Mouse (Mus musculus) B cell, adult 2 months (primary cell): ENCODE data around the gene Syne3.

Experiments
- DNase-seq, 2 experiments: peaks; one replicate each; pipeline ENCODE4 v3.0.0; 2022

The Syne3 gene

DNA sequence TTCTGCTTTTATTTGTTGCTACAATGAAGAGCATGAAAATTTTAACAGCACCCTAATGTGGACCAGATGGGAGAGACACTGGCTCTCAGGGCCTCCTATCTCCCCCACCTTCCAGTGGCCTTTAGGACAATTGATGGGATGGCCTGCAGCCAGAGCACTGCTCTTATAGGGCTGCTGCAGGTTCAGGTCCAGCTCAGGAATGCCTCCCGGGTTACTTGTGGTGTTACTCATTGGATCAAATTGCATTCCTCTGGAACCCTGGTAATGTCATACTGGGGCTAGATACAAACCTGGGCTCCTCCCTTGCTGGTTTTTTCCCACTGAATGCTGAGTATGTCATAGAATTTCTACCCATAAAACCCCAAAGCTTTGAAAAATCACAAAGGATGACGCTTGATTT lies 90.4 kb downstream of the Syne3 start:
- no peak for DNase-seq

DNA sequence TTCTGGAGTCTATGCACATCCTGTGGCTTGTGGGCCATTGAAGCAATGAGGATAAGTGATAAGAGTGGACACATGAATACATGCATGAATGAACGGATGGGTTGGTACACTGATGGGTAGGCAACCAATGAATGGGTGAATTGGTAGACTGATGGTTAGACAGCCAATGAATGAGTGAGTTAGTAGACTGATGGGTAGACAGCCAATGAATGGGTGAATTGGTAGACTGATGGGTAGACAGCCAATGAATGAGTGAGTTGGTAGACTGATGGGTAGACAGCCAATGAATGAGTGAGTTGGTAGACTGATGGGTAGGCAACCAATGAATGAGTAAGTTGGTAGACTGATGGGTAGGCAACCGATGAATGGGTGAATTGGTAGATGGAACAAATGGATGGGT lies 91.7 kb downstream of the Syne3 start:
- no peak for DNase-seq

DNA sequence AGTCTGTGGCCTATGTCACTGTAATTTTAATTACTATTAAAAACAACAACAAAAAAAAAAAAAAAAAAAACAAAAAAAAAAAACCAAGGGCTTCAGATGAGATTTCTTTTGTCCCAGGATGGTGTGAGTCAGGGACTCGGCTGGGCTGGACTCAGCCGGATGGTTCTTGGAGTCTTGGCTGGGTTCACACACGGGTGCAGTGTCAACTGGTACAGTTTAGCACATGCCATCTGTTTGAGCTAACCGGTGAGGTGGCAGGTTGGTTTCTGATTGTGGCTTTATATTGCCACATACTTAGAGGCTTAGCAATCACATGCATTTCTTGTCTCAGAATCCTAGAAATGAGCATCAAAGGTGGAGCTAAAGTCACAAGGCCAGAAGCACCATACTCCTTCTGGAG lies 92.3 kb downstream of the Syne3 start:
- DNase-seq = no peak

DNA sequence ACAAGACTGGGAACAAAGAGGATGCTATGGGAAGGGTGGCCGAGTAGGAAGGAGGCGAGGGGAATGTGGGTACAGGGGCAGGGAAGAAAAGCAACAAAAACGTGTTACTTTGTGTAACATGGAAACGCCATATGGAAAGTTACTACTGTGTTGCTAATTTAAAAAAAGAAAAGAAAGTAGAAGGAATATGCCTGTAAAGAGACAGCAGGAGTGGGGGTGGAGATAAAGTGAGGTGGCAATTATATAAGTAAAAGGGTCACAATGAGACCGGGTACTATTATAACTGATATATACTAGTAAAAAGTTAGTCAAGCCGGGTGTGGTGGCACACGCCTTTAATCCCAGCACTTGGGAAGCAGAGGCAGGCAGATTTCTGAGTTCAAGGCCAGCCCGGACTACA lies 92.8 kb downstream of the Syne3 start:
- no peak for DNase-seq

DNA sequence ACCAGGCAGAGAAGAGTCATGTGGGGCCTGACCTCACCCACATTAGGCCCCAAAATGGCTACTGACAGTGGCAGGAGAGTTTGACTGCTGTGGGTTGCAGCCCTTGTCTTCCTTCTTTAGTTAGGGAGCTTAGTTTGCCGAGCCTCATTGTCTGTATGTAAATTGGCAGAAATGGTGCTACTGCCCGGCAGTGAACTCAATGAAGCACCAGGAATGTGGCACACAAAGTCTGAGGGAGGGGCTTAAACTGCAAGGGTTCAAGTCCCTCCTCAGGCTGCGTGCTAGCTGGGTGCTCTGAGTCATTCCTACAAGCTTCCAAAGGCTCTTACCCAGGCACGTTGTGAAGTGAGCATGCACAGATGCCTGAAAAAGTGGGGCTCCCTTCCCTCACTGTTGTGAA lies 93.9 kb downstream of the Syne3 start:
- no peak for DNase-seq

DNA sequence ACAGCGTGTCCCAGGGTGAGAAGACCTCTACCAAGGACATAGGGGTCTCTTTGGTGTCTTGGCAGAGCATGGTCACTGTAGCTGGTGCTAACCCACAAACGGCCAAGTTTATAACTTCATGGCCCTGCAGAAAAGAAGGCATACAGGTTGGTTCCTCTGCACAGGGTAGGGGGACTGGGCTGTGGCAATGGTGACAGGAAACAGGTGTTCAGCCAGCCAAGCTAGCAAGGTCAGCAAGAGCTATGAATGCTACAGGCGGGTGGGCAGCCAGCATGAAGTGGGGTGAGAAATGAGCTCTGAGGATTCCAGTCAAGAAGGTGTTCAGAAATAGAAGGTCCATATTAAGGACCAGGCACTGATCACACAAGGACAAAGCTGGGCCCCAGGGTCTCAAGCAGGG lies 96.6 kb downstream of the Syne3 start:
- no peak for DNase-seq

DNA sequence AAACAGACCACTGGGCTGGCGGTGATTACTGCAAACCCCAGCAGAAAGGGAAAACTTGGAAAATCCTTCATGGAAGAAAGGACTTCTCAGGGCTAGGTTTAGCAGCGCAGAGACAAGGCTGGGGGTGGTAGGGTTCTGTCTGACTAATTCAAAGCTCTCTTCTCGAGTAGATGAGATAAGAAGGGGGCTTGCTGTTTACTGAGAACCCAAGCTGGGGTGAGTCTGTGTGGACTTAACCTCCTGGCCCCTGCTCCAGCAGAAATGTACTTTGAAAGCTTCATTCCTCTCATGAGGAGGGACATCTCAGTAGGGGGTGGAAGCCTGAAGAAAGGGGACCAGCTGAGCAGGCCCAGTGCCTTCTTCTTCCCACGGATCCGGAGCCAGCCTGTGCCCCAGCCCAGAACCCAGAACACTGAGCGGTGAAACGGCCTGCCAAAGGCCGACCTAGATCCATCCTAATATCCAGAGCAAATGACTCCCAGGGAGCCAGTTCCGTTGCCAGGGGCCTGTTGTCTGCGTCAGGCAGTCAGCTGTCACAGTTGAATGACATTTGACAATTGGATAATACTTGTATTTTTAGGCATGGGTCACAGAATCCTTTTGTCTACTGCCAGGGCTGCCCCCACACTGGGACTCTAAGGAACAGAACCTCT lies 97.2 kb downstream of the Syne3 start:
- DNase-seq = no peak

DNA sequence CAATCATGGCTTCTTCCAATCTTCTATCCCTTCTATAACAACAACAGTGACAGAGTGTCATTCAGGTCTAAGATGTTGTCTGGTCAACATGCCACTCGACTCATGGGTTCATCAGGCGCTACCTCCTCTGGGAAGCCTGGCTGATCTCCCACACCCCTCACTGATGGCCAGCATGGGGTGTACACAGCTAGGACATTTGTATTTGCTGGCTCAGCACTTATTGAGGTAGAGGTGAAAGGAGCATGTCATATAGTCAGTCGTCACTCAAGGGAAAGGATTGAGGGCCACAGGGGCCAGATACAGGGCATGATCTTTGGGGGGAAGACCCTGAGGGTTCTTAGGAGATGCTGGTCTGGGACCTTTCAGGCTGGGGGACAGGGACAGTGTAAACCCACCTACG lies 99.9 kb downstream of the Syne3 start:
- no peak for DNase-seq

DNA sequence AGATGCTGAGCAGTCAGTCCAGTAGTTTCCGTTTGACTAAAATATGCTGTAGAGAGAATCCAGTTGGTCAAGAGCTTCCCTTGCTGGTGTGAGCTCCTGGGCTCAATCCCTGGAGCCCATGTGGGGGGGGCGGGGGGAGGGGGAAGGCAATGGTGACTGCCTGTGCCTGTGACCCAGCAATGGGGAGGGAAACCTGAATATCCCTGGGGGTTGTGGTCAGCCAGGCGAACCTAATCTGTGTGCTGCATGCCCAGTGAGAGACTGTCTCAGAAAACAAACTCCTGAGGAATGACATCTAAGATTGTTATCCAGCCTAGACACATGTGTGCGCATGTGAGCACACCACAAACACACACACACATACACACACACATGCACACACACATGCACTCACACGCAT lies 100.6 kb downstream of the Syne3 start:
- no peak for DNase-seq

DNA sequence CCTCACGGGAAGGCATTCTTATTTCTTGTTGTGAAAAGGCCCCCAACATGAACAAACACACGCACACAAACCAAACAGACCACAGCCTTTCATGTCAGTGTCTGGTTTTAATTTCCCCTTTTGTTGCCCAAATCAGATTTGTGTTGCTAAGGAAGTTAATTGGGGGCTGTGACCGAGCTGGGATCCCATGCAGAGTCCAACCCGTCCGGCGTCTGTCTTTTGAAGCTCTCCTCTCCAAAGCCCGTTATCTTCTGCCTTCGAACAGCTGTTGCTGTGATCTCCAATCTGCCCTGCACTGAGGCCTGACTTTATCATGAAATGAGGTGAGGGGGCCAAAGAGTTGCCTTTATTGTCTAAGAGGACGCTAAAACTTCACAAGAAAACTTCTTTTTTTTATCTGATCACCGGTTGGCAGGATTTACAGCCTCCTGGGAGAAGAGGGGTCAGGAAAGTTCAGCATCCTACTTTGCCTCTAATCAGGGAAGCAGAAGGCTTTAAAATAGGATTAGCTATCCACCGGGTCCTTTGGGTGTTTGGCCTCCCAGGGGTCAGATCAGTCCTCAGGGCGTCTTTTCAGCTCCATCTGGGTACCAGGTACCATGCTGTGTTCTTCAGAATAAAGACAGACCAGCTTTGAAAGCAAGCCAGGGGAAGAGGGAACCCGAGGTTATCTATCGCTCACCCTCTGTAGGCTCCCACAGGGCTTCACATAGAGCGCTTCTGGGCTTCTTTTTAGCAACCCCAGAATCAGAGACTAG lies 101.4 kb downstream of the Syne3 start:
- peak in 1 of 2 experiments; percentile 19 for DNase-seq

DNA sequence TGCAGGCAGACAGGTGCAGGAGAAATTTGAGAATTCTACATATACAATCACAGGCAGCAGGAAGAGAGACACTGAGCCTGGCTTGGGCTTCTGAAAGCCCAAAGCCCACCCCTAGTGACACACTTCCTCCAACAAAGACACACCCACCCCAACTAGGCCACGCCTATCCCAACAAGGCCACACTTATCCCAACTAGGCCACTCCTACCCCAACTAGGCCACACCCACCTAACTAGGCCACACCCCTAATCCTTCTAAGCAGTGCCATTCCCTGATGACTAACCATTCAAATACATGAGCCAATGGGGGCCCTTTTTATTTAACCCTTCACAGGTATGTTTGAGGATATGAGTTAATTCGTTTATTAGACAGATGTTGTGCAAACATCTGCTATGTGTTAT lies 102.5 kb downstream of the Syne3 start:
- DNase-seq = peak; percentile 46 to 55

DNA sequence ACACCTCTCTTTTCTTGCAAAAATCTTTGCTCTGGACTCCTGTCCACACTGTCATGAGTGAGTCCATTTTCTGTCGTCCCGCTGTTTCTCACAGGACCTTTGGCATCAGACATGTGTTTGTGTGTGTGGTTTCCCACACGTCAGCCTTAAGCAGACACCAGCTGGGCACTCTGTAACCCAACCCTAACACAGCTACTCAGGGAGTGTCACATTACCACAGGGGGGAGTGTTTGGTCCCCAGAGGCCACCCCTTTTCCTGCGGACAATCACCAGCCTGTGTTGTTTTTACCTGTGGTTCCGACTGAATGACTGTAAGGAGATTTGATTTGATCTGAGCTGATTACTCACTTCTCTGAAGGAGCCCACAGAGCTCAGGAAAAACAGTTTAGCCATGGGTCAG lies 105.5 kb downstream of the Syne3 start:
- DNase-seq = peak; percentile 24 to 44

DNA sequence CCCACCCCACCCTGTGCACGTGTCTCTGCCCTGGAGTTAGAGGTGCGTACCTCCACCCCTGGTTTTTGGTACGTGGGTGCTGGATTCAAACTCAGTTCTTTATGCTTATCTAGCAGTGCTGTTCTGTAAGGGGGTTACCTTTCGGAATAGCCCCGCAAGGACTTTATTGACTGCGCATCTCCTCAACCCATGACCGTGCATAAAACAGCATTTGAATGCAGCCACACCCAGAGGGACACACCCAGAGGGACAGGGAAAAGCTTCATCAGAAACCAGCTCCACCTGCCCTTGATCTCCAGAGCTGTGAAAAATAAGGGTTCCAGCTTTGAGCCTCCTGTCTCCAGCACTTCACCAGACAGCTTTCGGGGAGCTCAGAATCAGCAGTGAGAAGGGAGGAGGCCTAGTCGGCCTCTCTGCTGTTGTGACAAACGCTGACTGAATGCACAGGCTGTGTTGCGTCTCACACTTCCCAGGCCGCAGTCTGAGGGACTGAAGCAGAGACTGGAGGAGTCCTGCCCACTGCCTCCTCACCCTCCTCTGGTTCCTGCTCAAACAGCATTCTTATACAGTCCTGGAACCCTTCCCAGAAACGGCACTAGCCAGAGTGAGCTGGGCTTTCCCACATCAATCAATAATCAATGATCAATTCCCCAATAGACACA lies 107.1 kb downstream of the Syne3 start:
- DNase-seq = no peak

DNA sequence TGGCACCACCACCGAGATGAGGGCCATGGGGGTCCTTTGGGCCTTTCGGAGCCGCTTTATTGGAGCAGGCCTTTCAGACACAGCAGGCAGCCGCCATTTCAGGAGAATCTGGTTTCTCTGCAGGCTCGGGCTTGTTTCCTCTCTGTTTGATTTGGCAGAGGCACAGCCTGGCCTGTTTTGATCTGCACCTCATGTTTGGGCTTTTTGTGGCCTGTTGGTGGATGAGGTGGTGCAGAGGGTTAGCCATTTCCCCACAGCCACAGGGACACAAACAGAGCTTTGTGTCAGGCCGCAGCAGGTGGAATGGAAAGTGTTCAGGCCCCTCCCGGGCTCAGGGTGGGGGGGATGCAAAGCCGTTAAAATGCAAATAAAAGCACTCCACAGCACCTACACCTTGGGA lies 108.3 kb downstream of the Syne3 start:
- no peak for DNase-seq

DNA sequence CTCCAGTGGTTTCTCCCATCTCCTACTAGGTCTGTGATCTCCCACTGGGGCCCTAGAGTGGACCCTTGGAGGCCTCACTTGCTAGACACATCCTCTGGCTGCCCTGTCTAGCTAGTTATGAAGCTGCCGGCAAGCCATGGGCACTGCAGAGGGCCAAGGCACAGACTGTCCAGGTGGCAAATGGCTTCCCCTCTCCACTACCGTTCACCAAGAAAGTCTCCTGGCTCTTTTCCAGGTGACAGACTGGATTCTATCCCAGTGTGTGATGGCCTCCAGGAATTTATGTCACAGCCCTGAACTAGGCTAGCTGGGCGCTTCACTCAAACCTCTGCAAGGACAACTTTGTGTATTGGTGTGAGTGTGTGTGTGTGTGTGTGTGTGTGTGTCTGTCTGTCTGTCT lies 109.8 kb downstream of the Syne3 start:
- DNase-seq = no peak

DNA sequence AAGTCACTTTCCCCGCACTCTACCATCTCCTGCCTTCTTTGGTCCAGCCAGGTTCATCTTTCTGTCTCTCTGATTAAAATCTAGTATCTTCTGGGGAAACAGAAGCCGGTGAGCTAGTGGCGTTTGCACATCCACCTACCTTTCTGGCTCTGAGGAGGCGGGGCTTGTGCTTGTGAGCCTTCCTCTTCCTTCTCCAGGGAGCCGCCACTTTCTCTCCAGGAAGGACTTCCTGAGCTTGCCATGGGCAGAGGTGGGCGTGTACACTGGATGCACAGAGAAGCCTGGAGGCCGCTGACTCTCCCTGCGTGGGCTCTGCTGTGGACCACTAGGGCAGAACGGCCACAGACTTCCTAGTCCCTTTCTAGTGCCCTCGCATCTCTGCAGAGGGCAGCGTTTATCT lies 110.4 kb downstream of the Syne3 start:
- no peak for DNase-seq

DNA sequence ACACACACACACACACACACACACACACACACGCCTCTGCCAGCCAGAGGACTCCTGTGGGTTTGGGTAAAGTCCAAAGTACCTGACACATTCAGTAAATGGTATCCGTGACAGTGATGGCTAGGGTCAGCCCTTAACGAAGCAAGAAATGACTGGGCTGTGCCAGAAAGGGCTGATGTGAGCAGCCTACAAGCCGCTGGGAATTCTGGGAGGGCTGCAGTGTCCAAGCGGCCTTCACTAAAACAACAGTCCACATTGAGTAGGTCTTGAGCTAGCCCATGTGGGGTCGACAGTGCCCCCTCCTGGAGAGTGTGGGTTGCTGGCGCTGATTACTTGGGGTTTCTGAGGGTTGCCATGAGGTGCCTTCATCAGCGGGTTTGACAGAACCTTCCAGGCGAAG lies 110.9 kb downstream of the Syne3 start:
- DNase-seq = peak; percentile 14 to 15

DNA sequence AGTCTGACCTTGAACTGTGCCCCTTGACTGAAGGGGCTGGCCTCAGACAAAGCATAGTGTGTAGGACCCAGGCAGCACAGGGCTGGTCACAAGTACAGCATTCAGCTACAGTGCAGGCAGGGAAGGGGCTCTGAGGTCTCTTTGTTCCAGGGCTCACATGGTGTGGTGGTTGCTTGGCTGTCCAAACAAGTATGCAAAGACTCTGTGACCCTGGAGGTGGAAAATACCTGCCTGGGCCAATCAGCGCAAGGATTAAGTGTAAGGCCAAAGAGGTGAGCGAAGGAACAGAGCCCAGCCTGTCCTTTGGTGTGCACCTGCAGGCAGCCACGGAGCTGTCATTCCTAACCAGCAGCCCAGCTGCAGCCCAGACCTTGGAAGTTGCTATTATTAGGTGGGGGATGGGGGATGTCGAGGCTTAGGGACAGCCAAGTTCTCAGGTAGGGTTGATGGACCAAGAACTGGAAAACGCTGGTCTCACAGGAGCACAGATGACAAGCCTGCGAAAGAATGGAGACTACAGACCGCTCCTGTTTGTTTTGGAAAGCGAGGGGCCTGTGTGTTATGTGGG lies 112.5 kb downstream of the Syne3 start:
- no peak for DNase-seq

DNA sequence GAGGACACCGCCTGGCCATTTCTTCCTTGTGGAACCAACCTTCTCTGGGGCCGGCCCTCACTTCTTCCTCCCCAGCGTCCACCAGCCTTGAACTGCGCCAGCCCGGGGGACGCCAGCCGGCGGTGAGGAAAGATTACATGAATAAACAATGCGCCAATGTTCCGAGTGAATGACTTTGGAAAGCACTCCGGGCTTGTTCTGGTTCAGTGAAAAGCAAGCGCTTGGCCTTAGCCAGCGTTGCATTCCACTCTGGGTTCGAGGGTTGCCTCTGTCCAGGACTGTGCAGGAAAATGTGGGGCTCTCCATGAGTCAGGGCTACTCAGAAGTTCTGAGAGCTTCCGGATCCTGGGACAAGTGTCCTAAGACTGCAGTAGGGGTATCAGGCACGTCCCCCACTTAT lies 113.0 kb downstream of the Syne3 start:
- no peak for DNase-seq

DNA sequence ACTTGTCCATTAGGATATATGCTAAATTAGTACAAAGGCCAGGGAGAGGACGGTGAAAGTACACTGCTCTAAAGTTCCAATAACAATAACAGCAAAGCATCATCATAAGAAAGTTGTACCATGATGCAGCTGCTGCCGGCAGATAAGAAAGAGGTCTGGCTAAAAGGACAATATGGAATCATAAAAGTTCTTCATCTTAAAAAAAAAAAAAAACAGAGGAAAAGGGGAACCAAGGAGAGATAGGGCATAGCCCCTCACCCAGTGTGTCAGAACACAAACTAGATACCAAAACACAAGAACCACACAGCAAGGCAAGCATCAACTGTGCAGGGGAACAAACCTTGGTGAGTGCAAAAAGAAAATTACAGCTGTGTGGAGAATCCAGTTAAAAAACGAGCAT lies 117.4 kb downstream of the Syne3 start:
- DNase-seq = no peak

DNA sequence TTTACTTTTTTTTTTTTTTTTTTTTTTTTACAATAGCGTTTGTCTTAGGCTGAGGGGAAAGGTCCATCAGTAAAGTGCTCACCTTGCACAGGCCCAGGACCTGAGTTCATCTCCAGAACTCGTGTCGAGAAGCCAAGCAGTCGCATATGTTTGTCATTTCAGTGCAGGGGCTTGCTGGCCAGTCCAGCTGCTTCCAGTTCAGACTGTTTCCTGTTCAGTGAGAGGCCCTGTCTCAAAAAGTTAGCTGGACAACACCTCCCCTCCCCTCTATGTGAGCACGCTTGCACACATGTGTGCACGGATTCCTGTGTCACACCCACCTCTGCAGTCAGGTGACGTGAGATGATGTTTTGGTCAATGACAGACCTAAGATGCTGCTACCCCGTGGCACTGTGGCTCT lies 119.5 kb downstream of the Syne3 start:
- DNase-seq = no peak

DNA sequence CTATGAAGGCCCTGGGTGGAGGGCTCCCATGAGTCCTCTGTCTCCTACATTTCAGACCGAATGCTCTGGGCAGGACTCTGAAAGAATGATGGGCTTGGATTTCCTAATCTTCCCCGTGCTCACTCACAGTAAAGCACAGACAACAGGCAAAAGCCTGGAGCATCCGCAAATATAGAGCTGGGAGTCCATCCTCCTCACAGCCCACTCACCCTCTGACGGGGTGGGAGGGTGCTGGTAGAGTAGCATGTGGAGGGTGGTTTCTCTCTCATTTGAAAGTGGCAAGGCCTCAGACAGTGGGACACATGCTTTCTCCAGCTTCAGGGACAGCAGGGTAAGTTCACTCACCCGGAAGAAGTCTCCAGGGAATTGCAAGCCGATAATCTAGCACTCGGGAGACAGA lies 123.5 kb downstream of the Syne3 start:
- DNase-seq = no peak

DNA sequence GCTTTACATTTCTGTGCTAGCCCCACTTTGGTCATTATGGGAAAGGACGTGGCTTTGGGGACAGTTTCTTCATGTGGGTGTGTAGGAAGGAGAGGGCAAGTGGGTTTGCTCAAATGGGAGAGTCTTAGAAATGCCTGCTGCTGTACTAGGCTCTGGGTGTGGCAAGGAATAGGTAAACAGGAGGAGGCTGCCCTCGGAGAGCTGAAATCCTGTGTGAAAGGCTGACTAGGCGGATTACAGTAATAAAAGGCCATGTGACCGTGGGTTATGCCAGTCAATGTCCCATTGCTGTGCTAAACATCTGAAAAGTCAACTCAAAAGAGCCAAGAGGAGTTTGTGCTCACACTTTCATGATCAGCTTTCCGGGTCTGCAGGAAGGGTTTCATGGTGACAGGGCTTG lies 127.1 kb downstream of the Syne3 start:
- no peak for DNase-seq

DNA sequence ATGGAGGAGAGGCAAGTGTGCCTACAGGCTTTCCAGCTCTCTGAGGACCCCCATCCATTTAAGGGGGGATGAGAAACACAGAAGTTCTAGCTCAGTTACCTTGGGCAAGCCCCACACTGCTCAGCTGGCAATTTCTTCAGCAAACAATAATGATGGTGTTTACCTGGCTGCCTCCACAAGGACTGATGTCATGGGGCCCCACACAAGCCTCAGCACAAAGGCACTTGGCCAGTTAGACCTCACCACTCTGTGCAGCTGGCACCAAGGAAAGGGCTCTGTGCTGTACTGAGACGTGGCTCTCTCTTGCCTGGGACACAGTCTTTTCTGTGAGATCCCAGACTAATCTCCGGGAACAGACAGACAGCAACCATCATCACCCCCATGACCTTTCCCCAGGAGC lies 127.5 kb downstream of the Syne3 start:
- no peak for DNase-seq
